Mouse (Mus musculus) 3134 (cell line): ENCODE results near the gene Rab7b.

Source experiments
- DNase-seq: peaks from one replicate; pipeline ENCODE4 v3.0.0-alpha.2; 2011; ENCODE audit warnings: low spot score; ENCODE audit not compliant: insufficient read length; ENCODE audit errors: extremely low read depth

Gene Rab7b

GRCm38 (mm10) chr1:131734657-131735273 lies 46.3 kb downstream of the Rab7b start:
- DNase-seq: no peak

GRCm38 (mm10) chr1:131736494-131736893 lies 48.0 kb downstream of the Rab7b start:
- DNase-seq: no peak

GRCm38 (mm10) chr1:131737269-131737668 lies 48.8 kb downstream of the Rab7b start:
- peak; percentile 31 for DNase-seq

- no peak for DNase-seq
Observed at GRCm38 (mm10) chr1:131738760-131739159, 50.3 kb downstream of the Rab7b start.

- no peak for DNase-seq
Observed at GRCm38 (mm10) chr1:131739481-131740160, 51.1 kb downstream of the Rab7b start.

GRCm38 (mm10) chr1:131743868-131744464 lies 55.5 kb downstream of the Rab7b start, which contains the start of gene Slc26a9:
Slc26a9 (plus strand) TSS chr1:131744022.
- DNase-seq: no peak

- no peak for DNase-seq
Observed at GRCm38 (mm10) chr1:131745391-131745790, 56.9 kb downstream of the Rab7b start.

GRCm38 (mm10) chr1:131747761-131748160 lies 59.3 kb downstream of the Rab7b start:
- DNase-seq: peak; percentile 50

GRCm38 (mm10) chr1:131748636-131749035 lies 60.1 kb downstream of the Rab7b start:
- no peak for DNase-seq

- no peak for DNase-seq
Observed at GRCm38 (mm10) chr1:131749706-131750545, 61.4 kb downstream of the Rab7b start.

- peak; percentile 60 for DNase-seq
Observed at GRCm38 (mm10) chr1:131751181-131751890, 62.8 kb downstream of the Rab7b start.

GRCm38 (mm10) chr1:131751891-131752311 lies 63.4 kb downstream of the Rab7b start:
- peak; percentile 33 for DNase-seq

- DNase-seq: no peak
Observed at GRCm38 (mm10) chr1:131754212-131754829, 65.8 kb downstream of the Rab7b start.

- DNase-seq: no peak
Observed at GRCm38 (mm10) chr1:131754916-131755315, 66.4 kb downstream of the Rab7b start.

GRCm38 (mm10) chr1:131757211-131757610 lies 68.7 kb downstream of the Rab7b start:
- no peak for DNase-seq

GRCm38 (mm10) chr1:131758796-131759195 lies 70.3 kb downstream of the Rab7b start:
- no peak for DNase-seq

- DNase-seq: no peak
Observed at GRCm38 (mm10) chr1:131759667-131760427, 71.4 kb downstream of the Rab7b start.

- DNase-seq: no peak
Observed at GRCm38 (mm10) chr1:131760428-131760820, 71.9 kb downstream of the Rab7b start.
